Mouse (Mus musculus): ENCODE results near the gene Cyfip2. TPM values are rescaled to one million over a fixed set of nuclear protein-coding genes. Genes with fewer than 3 reads are reported as not detected.
"Not testable (repeated sequence)": the region's sequence is repeated elsewhere in the genome, so short reads cannot be mapped to it uniquely, and the experiment has no call there.

Gene Cyfip2
- total RNA-seq, 2 experiments from 2014 or later = 35.4 to 39.7 TPM

GRCm38 (mm10) chr11:46188283-46188682, 124.4 kb downstream of the Cyfip2 start:
- DNase-seq = no peak

GRCm38 (mm10) chr11:46185486-46185885, 127.2 kb downstream of the Cyfip2 start:
- no peak for DNase-seq

GRCm38 (mm10) chr11:46184946-46185345, 127.7 kb downstream of the Cyfip2 start:
- DNase-seq = no peak

- DNase-seq = not testable (repeated sequence)
Observed at GRCm38 (mm10) chr11:46182031-46182430, 130.6 kb downstream of the Cyfip2 start.

- no peak for DNase-seq
Observed at GRCm38 (mm10) chr11:46177246-46178043, 135.2 kb downstream of the Cyfip2 start.

GRCm38 (mm10) chr11:46176155-46176554, 136.5 kb downstream of the Cyfip2 start:
- no peak for DNase-seq

GRCm38 (mm10) chr11:46172128-46172527, 140.5 kb downstream of the Cyfip2 start:
- DNase-seq = no peak

- DNase-seq = no peak
Observed at GRCm38 (mm10) chr11:46169908-46170307, 142.8 kb downstream of the Cyfip2 start.

GRCm38 (mm10) chr11:46168506-46168905, 144.2 kb downstream of the Cyfip2 start:
- no peak for DNase-seq

- peak; percentile 42 for DNase-seq
Observed at GRCm38 (mm10) chr11:46165866-46166585, 146.6 kb downstream of the Cyfip2 start, which contains the start of gene Nipal4. Gene Nipal4, minus strand, starts transcription at chr11:46166508.

- DNase-seq = no peak
Observed at GRCm38 (mm10) chr11:46157462-46157861, 155.2 kb downstream of the Cyfip2 start.

GRCm38 (mm10) chr11:46156945-46157344, 155.7 kb downstream of the Cyfip2 start:
- no peak for DNase-seq

- DNase-seq = no peak
Observed at GRCm38 (mm10) chr11:46146619-46147018, 166.0 kb downstream of the Cyfip2 start.

- no peak for DNase-seq
Observed at GRCm38 (mm10) chr11:46145163-46145875, 167.3 kb downstream of the Cyfip2 start.

Small RNAs within 50 kb of the gene (microRNA-seq; reads per million reads assigned to microRNA genes)
- not detected for gene Mir7239

Other genes with a start within 250 kb of the Cyfip2 start
- under 1 TPM in 1 of 2 experiments, not detected in 1; 0.12 TPM for gene Nipal4, start 146.4 kb downstream of the Cyfip2 start, total RNA-seq (2021)
- not detected for gene Fndc9, start 77.3 kb downstream of the Cyfip2 start, total RNA-seq (2021)
- 1 to 10 TPM; 2.0 to 2.5 TPM for gene Itk, start 76.7 kb upstream of the Cyfip2 start, total RNA-seq (2021)
- gene Fam71b, start 83.7 kb upstream of the Cyfip2 start, total RNA-seq (2021) = not detected
- gene Med7, start 124.1 kb upstream of the Cyfip2 start, total RNA-seq (2021) = 10 to 100 TPM; 27.5 to 31.9 TPM
- gene Havcr2, start 142.1 kb upstream of the Cyfip2 start, total RNA-seq (2021) = under 1 TPM; 0.58 to 0.81 TPM
- not detected for gene Gm12169, start 211.4 kb upstream of the Cyfip2 start, total RNA-seq (2021)